Mouse (Mus musculus): Measurements from ENCODE around the gene Mettl27. TPM values are rescaled to one million over a fixed set of nuclear protein-coding genes. Genes with fewer than 3 reads are reported as not detected.

The Mettl27 gene
- polyA plus RNA-seq, 1 experiment: 5.6 TPM

DNA sequence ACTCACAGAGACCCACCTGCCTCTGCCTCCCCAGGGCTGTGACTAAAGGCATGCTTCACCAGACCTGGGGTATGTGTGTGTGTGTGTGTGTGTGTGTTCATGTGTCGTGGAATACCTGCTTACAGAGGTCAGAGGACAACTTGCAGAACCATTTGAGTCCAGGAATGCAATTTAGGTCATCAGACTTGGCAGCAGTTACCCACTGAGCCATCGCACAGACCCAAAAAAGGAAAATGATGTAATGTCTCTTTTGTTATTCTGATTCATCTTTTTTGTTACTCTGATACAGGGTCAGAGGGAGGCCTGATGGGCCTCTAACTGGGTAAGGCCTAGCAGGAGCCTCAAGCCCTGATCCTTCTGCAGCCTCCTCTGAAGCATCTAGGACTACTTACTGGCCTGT, 10.6 kb downstream of the Mettl27 start:
- TF ChIP-seq CTCF (IDR thresholded peaks at IDR 0.05; ENCODE audit: borderline replicate concordance, extremely low read depth, insufficient read depth, insufficient read length) (no peak), POLR2A (IDR thresholded peaks at IDR 0.05; ENCODE audit: borderline replicate concordance, extremely low read depth, insufficient read depth, insufficient read length, poor library complexity, severe bottlenecking) (no peak)
- no peak for DNase-seq (ENCODE audit: low read depth)

DNA sequence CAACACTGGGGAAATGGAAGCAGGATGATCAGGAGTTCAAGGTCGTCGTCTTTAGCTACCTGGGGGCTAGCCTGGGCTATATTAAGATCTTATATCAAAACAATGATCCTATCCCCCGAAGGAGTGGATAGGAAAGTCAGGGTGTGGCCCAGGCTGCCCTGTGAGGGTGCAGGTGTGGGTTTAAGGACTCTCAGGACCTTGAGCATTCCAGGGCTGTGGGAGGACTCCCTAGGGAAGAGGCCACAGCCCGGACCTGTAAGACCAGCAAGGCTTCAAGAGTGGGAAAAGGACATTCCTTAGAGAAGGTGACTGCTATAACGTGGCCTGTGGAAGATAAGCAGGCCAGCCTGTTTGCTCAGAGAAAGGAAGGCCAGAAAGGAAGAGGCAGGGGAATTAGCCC, 12.0 kb downstream of the Mettl27 start:
- DNase-seq (ENCODE audit: low read depth): no peak
- TF ChIP-seq POLR2A (IDR thresholded peaks at IDR 0.05; ENCODE audit: borderline replicate concordance, extremely low read depth, insufficient read depth, insufficient read length, poor library complexity, severe bottlenecking): no peak
- TF ChIP-seq CTCF (IDR thresholded peaks at IDR 0.05; ENCODE audit: borderline replicate concordance, extremely low read depth, insufficient read depth, insufficient read length): no peak

DNA sequence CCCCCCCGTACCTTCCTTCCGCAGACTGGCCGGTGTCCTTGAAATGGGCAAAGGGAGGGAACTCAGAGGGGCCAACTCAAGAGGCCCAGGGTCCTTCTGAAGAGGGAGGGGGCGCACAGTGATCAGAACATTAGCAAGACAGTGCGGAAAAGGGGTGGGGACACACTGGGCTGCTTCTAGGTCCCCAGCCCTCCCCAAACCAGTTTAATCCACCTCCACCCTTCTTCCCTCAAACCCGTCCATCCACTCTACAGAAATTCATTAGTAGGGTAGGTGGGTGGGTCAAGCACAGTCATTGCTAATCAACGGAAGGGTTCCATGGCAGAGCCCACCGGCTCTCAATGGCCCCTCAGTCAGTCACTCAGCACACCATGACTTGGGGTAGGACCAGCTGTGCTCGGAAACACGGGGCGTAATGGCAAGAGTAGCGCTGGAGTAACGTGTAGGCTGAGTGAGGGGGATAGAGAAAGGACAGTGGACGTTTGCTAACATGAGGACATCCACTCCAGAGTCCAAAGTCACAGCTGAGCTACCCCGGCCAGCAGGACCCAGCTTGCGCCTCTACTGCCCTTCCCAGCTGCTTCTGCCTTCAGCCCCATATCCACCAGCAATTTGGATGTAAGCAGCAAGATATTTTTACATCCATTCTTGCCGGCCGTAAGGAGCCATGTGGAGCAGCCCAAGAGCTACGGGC, 13.2 kb downstream of the Mettl27 start:
- TF ChIP-seq POLR2A (IDR thresholded peaks at IDR 0.05; ENCODE audit: borderline replicate concordance, extremely low read depth, insufficient read depth, insufficient read length, poor library complexity, severe bottlenecking): no peak
- no peak for TF ChIP-seq CTCF (IDR thresholded peaks at IDR 0.05; ENCODE audit: borderline replicate concordance, extremely low read depth, insufficient read depth, insufficient read length)
- no peak for DNase-seq (ENCODE audit: low read depth)

DNA sequence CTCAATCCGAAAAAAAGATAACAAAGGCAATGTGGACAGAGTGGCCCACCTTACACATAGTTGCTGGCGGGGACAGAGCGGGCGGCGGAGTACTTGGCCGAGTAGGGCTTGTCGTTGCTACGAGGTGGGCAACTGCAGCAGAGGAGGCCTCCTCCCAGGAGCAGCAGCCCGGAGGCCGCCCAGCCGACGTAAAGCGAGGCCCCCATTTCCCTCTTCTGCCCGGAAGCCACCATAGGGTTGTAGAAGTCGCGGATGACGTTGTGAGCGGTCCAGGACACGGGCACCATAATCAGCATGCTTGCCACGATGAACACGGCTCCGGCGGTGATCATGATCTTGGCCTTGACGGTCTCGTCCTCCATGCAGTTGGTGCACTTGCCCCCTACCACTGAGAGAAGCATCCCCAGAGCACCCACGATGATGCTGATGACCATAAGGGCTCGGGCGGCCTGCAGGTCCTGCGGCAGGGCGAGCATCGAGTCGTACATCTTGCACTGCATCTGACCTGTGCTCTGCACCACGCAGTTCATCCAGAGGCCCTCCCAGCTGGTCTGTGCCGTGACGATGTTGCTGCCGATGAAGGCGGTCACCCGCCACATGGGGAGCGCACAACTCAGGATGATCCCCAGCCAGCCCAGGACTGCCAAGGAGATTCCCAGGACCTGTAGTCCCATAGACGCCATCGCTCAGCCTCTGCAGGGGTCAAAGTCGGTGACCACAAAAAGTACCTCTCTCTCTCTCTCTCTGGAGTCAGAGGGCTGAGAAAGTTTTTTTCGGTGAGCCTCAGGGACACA, 14.1 kb downstream of the Mettl27 start:
- no peak for DNase-seq (ENCODE audit: low read depth)
- TF ChIP-seq POLR2A (IDR thresholded peaks at IDR 0.05; ENCODE audit: borderline replicate concordance, extremely low read depth, insufficient read depth, insufficient read length, poor library complexity, severe bottlenecking) (no peak), CTCF (IDR thresholded peaks at IDR 0.05; ENCODE audit: borderline replicate concordance, extremely low read depth, insufficient read depth, insufficient read length) (no peak)

DNA sequence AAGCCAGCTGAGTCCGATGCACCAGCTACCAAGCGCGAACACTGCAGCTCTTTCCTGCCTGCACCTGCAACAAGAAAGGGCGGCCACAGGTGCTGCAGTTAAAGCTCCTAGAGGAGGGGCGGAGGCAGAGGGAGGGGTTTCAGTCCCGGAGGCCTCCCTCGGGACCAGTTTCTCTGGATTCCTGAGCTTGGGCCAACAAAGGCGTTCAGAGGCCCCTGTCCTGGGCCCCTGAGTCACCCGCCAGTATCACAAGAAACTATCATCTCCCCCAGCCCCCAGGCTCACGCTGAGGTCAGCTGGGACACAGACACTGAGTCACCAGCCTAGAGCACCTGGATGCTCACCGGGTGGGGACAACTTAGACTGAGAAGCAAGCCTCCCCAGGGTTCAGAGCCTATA, 14.7 kb downstream of the Mettl27 start, which contains the start of gene Cldn4:
Gene Cldn4 (minus strand): TSS at position 78 of the 399 bp plus-strand sequence.
- DNase-seq (ENCODE audit: low read depth): no peak
- TF ChIP-seq CTCF (IDR thresholded peaks at IDR 0.05; ENCODE audit: borderline replicate concordance, extremely low read depth, insufficient read depth, insufficient read length): no peak

DNA sequence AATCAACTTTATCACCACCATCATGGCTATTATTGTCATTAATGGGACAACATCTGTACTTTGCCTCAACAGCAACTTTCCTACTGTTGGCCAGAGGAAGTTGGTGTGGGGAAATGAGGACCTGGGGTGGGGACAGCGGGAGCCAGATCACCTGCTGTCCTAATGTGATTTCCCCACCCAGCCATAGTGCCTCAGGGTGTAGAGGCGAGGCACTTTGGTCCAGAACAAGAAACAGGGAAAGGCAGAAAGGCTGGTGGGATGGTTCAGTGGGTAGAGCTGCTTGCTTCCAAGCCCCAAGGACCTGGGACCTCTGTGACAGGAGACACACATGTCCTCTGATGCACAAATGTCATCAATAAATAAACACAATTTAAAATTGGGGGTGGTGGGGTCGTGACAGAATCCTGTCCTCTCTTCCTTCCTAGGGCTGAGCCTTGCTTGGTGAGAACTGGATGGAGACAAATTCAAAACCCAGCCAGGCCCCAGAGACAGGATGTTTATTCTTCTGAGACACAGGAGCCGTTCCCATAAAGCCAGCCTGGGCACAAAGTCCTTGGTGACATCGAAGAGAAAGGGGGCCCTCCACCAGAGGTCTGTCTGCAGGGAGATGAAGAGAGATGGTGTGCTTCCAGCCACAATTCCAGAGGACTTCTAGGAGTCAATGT, 15.4 kb downstream of the Mettl27 start:
- TF ChIP-seq CTCF (IDR thresholded peaks at IDR 0.05; ENCODE audit: borderline replicate concordance, extremely low read depth, insufficient read depth, insufficient read length): no peak
- TF ChIP-seq POLR2A (IDR thresholded peaks at IDR 0.05; ENCODE audit: borderline replicate concordance, extremely low read depth, insufficient read depth, insufficient read length, poor library complexity, severe bottlenecking): no peak
- DNase-seq (ENCODE audit: low read depth): no peak

DNA sequence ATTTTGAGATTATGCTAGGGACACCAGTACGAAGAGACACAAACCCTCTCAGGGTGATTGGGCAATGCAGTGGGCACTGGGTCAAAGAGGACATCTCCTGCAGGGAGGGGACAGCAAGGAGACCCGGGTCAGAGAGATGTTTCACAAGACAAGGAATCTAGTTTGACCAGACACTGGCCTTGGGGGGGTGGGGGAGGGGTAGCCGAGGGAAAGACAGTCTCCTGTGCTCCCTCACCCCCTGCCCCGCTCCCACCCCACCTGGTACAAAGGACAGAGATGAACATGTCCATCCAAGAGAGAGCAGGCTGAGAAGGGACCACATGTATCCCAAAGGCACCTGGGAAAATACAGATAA, 15.9 kb downstream of the Mettl27 start:
- TF ChIP-seq CTCF (IDR thresholded peaks at IDR 0.05; ENCODE audit: borderline replicate concordance, extremely low read depth, insufficient read depth, insufficient read length) (no peak), POLR2A (IDR thresholded peaks at IDR 0.05; ENCODE audit: borderline replicate concordance, extremely low read depth, insufficient read depth, insufficient read length, poor library complexity, severe bottlenecking) (no peak)
- DNase-seq (ENCODE audit: low read depth): no peak

DNA sequence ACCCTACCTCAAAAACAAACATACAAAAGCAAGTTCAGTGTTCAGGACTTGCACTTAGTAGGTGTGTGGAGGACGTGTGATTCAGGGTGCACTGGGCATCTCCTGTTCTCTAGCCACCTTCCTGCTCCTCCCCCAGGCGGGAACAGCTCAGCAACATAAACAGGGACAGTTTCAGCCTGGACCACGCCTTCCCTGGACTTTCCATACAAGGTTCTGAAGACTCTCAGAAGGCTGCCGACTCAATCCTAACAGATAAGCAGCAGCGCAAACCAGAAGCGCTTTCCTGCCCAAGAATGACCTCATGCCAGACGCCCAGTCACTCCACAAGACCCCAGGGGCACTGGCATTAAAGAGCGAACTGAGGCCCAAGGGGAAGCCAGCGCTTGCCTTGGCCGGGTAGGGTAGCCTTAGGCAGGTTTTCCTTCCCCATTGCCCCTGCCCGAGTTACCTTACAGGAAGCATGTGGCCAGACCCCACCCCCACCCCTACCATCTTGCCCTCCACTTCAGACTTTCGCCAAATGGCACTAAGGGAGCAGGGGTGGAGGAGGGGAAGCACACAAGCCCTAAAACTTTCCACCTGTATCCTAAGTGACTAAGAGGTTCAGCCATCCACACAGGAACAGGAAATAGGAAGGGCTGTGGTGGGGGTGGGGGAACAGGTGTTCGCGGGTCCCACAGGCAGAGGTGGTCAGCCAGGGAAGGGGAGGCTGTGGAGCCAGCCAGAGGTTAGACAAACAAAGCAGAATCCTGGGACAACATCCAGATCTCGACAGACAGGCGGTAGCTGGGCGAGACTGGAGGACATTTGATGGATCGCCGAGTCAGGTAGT, 19.1 kb downstream of the Mettl27 start:
- DNase-seq (ENCODE audit: low read depth): no peak
- TF ChIP-seq CTCF (IDR thresholded peaks at IDR 0.05; ENCODE audit: borderline replicate concordance, extremely low read depth, insufficient read depth, insufficient read length) (no peak), POLR2A (IDR thresholded peaks at IDR 0.05; ENCODE audit: borderline replicate concordance, extremely low read depth, insufficient read depth, insufficient read length, poor library complexity, severe bottlenecking) (no peak)

DNA sequence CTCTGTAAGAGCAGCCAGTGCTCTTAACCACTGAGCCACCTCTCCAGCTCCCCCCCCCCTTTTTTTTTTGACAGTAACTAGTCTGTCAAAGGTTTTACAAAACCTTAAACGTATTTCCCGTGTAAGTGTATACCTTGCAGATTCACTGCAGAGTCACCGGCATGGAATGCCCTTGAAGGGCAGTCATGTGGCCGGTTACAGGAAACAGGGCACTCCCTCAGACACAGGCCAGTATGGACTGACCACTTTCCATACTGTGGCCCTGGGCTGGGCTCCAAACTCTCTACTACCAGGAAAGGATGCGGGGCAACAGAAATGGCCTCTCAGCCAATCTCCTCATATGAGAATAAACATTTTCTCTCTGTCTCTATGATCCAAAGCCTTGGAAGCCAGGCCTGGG, 23.3 kb downstream of the Mettl27 start:
- no peak for DNase-seq (ENCODE audit: low read depth)
- no peak for TF ChIP-seq CTCF (IDR thresholded peaks at IDR 0.05; ENCODE audit: borderline replicate concordance, extremely low read depth, insufficient read depth, insufficient read length)
- no peak for TF ChIP-seq POLR2A (IDR thresholded peaks at IDR 0.05; ENCODE audit: borderline replicate concordance, extremely low read depth, insufficient read depth, insufficient read length, poor library complexity, severe bottlenecking)

DNA sequence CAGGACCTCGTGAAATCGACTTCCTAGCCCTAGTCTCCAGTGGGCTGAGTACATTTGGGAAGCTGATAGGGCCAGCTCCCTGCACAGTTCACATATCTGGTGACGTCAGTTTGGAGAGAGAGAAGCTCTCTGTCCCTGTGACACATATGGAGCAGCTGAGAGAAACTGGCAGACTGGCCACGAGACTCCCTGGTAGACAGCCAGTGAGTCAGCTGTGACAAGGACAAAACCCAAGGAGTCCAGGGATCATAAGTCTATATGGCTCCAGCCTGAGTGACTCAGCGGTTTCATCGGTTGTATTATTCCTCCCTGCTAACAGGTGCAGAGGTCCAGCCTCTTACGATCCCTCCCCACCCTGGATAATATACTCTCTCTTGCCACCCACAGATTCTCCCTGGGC, 26.9 kb downstream of the Mettl27 start:
- TF ChIP-seq POLR2A (IDR thresholded peaks at IDR 0.05; ENCODE audit: borderline replicate concordance, extremely low read depth, insufficient read depth, insufficient read length, poor library complexity, severe bottlenecking): no peak
- no peak for TF ChIP-seq CTCF (IDR thresholded peaks at IDR 0.05; ENCODE audit: borderline replicate concordance, extremely low read depth, insufficient read depth, insufficient read length)
- peak; percentile 13 for DNase-seq (ENCODE audit: low read depth)

DNA sequence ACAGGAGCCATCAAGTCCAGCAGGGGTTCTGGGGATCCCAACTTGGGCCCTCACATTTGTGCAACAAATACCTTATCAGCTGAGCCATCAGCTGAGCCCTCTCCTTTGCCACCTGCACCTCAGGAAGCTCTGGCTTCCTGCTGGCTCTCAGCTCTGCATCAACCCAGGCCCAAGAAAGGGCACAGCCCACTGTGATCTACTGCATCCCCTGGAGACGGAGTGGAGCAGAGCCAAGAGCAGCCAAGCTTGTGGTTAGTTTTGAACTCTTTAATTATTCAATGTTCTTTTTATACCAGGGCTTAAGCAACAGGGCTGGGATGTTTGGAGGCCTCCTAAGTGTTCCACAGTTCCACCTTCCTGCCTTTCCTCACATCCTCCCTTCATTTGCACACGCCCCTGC, 28.3 kb downstream of the Mettl27 start:
- DNase-seq (ENCODE audit: low read depth): no peak
- TF ChIP-seq CTCF (IDR thresholded peaks at IDR 0.05; ENCODE audit: borderline replicate concordance, extremely low read depth, insufficient read depth, insufficient read length): no peak

All from brain, embryonic 14.5 days (tissue).